Mouse (Mus musculus): Measurements from ENCODE around the gene Repin1. TPM values are rescaled to one million over a fixed set of nuclear protein-coding genes. Genes with fewer than 3 reads are reported as not detected.
A peak's percentile ranks its signal among the peaks of the same experiment; 100 is the strongest.

Repin1 gene
- total and polyA plus RNA-seq, 2 experiments: 31.1 to 73.6 TPM

DNA sequence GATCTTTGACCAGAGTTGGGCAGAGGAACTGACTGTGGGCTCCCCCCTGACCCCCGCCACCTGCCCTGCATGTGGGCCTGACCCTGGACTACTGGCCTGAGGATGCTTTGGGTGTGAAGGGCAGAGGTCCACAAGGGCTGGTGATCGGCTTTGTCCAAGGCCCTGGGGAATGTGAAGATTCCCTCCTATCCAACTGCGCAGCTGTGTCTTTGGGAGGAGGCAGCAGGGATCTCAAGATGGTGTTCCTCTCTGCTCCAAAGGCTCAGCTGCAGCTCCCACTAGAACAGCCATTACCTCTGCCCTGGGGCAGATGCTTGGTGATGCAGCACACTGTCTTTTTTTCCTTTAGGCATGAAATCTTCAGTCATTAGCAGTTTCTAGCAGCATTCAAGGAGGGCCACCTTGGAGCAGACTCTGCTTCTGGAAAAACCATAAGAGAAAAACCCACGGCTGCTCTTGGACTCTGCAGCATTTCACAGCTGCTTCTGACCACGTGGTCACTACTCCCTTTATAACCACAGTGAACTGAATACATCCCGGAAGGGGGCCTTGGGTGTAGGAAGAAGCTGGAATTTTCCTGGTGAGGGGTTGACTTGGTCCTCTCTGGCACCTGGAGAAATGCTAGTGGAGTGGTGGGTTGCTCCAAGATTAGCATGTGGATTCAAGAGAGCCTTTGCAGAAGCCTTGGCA is 44.3 kb downstream of the Repin1 start:
- WGBS: 75% methylated on average over 6 of the region's 6 CpGs
- Histone ChIP-seq H3K4me3 (ENCODE audit: insufficient read depth, low read depth, low read length) (no peak overlapping the region), H3K27me3 (ENCODE audit: control insufficient read depth, insufficient read depth, low read length) (no peaks in the 10 kb centered on the region), H3K9ac (ENCODE audit: low read depth, low read length) (no peak overlapping the region), H3K79me2 (ENCODE audit: control insufficient read depth, insufficient read depth, low read length) (no peaks in the 10 kb centered on the region), H3K27ac (replicated peaks; ENCODE audit: insufficient read depth, low read depth, low read length) (no peak overlapping the region), H3K36me3 (ENCODE audit: control insufficient read depth, insufficient read depth, low read length) (no peaks in the 10 kb centered on the region), H3K4me1 (ENCODE audit: control insufficient read depth, insufficient read depth, low read length) (no peaks in the 10 kb centered on the region)
- no peak for DNase-seq (ENCODE audit: extremely low read depth, low read depth, low spot score)
- no peak for TF ChIP-seq CTCF (IDR thresholded peaks at IDR 0.05; ENCODE audit: low read depth, low read length)

DNA sequence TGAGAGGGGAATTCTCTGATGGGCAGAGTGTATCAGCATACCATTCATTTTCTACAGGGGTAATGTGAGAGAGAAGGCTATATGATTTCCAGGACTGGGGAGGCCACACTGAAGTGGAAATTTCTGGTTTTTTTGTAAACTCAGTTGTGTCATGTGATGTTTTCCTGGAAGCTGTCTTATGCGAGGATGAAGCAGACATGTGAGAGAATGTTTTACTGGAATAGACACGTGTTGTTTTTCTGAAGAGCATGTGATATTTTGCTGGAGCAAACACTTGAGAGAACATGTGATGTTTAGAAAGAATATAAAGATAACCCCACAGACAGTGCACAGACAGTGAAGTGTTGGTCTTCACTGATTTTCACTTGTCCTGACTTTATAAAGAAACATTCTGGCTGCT is 44.9 kb downstream of the Repin1 start:
- H3K79me2 ChIP-seq (ENCODE audit: control insufficient read depth, insufficient read depth, low read length): no peaks in the 10 kb centered on the region
- TF ChIP-seq CTCF (IDR thresholded peaks at IDR 0.05; ENCODE audit: low read depth, low read length): no peak
- TF ChIP-seq POLR2A (IDR thresholded peaks at IDR 0.05; ENCODE audit: extremely low read depth, insufficient read depth, low read length): no peak
- 52% methylated on average over 2 of the region's 2 CpGs for WGBS

GRCm38 (mm10) chr6:48641391-48641790 is 47.7 kb downstream of the Repin1 start:
- Histone ChIP-seq H3K9ac (ENCODE audit: low read depth, low read length) (no peak overlapping the region), H3K4me3 (ENCODE audit: insufficient read depth, low read depth, low read length) (no peak overlapping the region), H3K27me3 (ENCODE audit: control insufficient read depth, insufficient read depth, low read length) (no peaks in the 10 kb centered on the region), H3K36me3 (ENCODE audit: control insufficient read depth, insufficient read depth, low read length) (no peaks in the 10 kb centered on the region), H3K4me1 (ENCODE audit: control insufficient read depth, insufficient read depth, low read length) (no peaks in the 10 kb centered on the region), H3K79me2 (ENCODE audit: control insufficient read depth, insufficient read depth, low read length) (no peaks in the 10 kb centered on the region), H3K27ac (replicated peaks; ENCODE audit: insufficient read depth, low read depth, low read length) (no peak overlapping the region)
- WGBS: 73% methylated on average over 6 of the region's 6 CpGs
- DNase-seq (ENCODE audit: extremely low read depth, low read depth, low spot score): no peak
- no peak for TF ChIP-seq CTCF (IDR thresholded peaks at IDR 0.05; ENCODE audit: low read depth, low read length)
- no peak for TF ChIP-seq POLR2A (IDR thresholded peaks at IDR 0.05; ENCODE audit: extremely low read depth, insufficient read depth, low read length)

More for the DNA sequence above, 44.9 kb downstream of the Repin1 start:
- Histone ChIP-seq H3K27ac (replicated peaks; ENCODE audit: insufficient read depth, low read depth, low read length) (no peak overlapping the region), H3K36me3 (ENCODE audit: control insufficient read depth, insufficient read depth, low read length) (no peaks in the 10 kb centered on the region), H3K9ac (ENCODE audit: low read depth, low read length) (no peak overlapping the region), H3K4me1 (ENCODE audit: control insufficient read depth, insufficient read depth, low read length) (no peaks in the 10 kb centered on the region), H3K4me3 (ENCODE audit: insufficient read depth, low read depth, low read length) (no peak overlapping the region), H3K27me3 (ENCODE audit: control insufficient read depth, insufficient read depth, low read length) (no peaks in the 10 kb centered on the region)
- DNase-seq (ENCODE audit: extremely low read depth, low read depth, low spot score): peak; percentile 6

- 25% methylated on average over 4 of the region's 4 CpGs for WGBS
- Histone ChIP-seq H3K27ac (replicated peaks; ENCODE audit: insufficient read depth, low read depth, low read length) (no peak overlapping the region), H3K4me1 (ENCODE audit: control insufficient read depth, insufficient read depth, low read length) (no peaks in the 10 kb centered on the region; the same call in 1 of the 2 replicates), H3K4me3 (ENCODE audit: insufficient read depth, low read depth, low read length) (no peak overlapping the region), H3K79me2 (ENCODE audit: control insufficient read depth, insufficient read depth, low read length) (no peaks in the 10 kb centered on the region), H3K36me3 (ENCODE audit: control insufficient read depth, insufficient read depth, low read length) (no peaks in the 10 kb centered on the region), H3K27me3 (ENCODE audit: control insufficient read depth, insufficient read depth, low read length) (no peaks in the 10 kb centered on the region), H3K9ac (ENCODE audit: low read depth, low read length) (no peak overlapping the region)
- DNase-seq (ENCODE audit: extremely low read depth, low read depth, low spot score): peak; percentile 72
- TF ChIP-seq POLR2A (IDR thresholded peaks at IDR 0.05; ENCODE audit: extremely low read depth, insufficient read depth, low read length) (no peak), CTCF (IDR thresholded peaks at IDR 0.05; ENCODE audit: low read depth, low read length) (peak; percentile 41)
Observed at GRCm38 (mm10) chr6:48642764-48643292, 49.1 kb downstream of the Repin1 start.

- H3K9ac ChIP-seq (ENCODE audit: low read depth, low read length): no peak overlapping the region
- H3K4me1 ChIP-seq (ENCODE audit: control insufficient read depth, insufficient read depth, low read length): no peaks in the 10 kb centered on the region; the same call in 1 of the 2 replicates
- H3K36me3 ChIP-seq (ENCODE audit: control insufficient read depth, insufficient read depth, low read length): no peaks in the 10 kb centered on the region
- 2% methylated on average over 12 of the region's 12 CpGs for whole genome bisulfite sequencing
- DNase-seq (ENCODE audit: extremely low read depth, low read depth, low spot score): peak; percentile 66
- no peak overlapping the region for H3K4me3 ChIP-seq (ENCODE audit: insufficient read depth, low read depth, low read length)
- no peak overlapping the region for H3K27ac ChIP-seq (replicated peaks; ENCODE audit: insufficient read depth, low read depth, low read length)
- no peaks in the 10 kb centered on the region for H3K27me3 ChIP-seq (ENCODE audit: control insufficient read depth, insufficient read depth, low read length)
- TF ChIP-seq CTCF (IDR thresholded peaks at IDR 0.05; ENCODE audit: low read depth, low read length) (peak; percentile 79), POLR2A (IDR thresholded peaks at IDR 0.05; ENCODE audit: extremely low read depth, insufficient read depth, low read length) (no peak)
- no peaks in the 10 kb centered on the region; the same call in 1 of the 2 replicates for H3K79me2 ChIP-seq (ENCODE audit: control insufficient read depth, insufficient read depth, low read length)
Observed at GRCm38 (mm10) chr6:48645660-48646308, 52.1 kb downstream of the Repin1 start.

GRCm38 (mm10) chr6:48646309-48646690 is 52.6 kb downstream of the Repin1 start:
- H3K27ac ChIP-seq (replicated peaks; ENCODE audit: insufficient read depth, low read depth, low read length): no peak overlapping the region
- H3K36me3 ChIP-seq (ENCODE audit: control insufficient read depth, insufficient read depth, low read length): no peaks in the 10 kb centered on the region
- no peak overlapping the region for H3K4me3 ChIP-seq (ENCODE audit: insufficient read depth, low read depth, low read length)
- H3K9ac ChIP-seq (ENCODE audit: low read depth, low read length): no peak overlapping the region
- TF ChIP-seq CTCF (IDR thresholded peaks at IDR 0.05; ENCODE audit: low read depth, low read length): no peak
- no peak for TF ChIP-seq POLR2A (IDR thresholded peaks at IDR 0.05; ENCODE audit: extremely low read depth, insufficient read depth, low read length)
- H3K79me2 ChIP-seq (ENCODE audit: control insufficient read depth, insufficient read depth, low read length): no peaks in the 10 kb centered on the region; the same call in 1 of the 2 replicates
- no peaks in the 10 kb centered on the region for H3K27me3 ChIP-seq (ENCODE audit: control insufficient read depth, insufficient read depth, low read length)
- WGBS: 76% methylated on average over 4 of the region's 4 CpGs
- H3K4me1 ChIP-seq (ENCODE audit: control insufficient read depth, insufficient read depth, low read length): no peaks in the 10 kb centered on the region; the same call in 1 of the 2 replicates
- DNase-seq (ENCODE audit: extremely low read depth, low read depth, low spot score): no peak
